Mouse (Mus musculus) lung, postnatal 0 days (tissue): ENCODE results near the gene Tex14.

Experiments
- CTCF ChIP-seq: IDR thresholded peaks from 2 replicates; pipeline ENCODE4 v1.5.1; 2016; ENCODE audit warnings: antibody characterized with exemption, mild to moderate bottlenecking
- EP300 ChIP-seq: IDR thresholded peaks from 2 replicates; pipeline ENCODE4 v1.6.1; 2016; ENCODE audit warnings: antibody characterized with exemption, mild to moderate bottlenecking, control low read depth

DNA sequence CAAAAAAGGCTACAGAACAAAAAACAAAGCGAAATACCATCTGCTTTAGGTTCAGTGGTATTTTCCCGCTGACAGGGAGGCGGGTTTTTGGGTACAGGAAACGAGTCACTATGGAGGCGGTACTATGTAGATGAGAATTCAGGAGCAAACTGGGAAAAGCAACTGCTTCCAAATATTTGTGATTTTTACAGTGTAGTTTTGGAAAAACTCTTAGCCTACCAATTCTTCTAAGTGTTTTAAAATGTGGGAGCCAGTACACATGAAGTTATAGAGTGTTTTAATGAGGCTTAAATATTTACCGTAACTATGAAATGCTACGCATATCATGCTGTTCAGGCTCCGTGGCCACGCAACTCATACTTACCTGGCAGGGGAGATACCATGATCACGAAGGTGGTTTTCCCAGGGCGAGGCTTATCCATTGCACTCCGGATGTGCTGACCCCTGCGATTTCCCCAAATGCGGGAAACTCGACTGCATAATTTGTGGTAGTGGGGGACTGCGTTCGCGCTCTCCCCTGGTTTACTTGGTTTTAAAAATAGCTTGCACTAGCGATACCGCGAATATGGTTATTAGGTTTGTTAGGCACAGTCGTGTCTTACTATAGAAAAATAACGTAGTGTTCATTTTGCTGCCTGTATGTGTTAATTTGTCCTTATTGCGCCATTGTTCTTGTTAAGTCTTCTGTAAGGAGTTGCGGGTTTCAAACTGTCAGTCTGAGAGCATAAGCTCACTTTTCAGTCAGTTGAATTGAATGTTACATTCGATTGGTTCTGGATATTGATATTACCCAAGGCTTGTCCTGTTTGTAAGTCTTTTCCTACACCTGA is 17.9 kb downstream of the Tex14 start:
- no peak for TF ChIP-seq CTCF
- TF ChIP-seq EP300, result peak; percentile 95
